Mouse (Mus musculus): ENCODE measurements around the gene Gucy1b1. TPM values are rescaled to one million over a fixed set of nuclear protein-coding genes. Genes with fewer than 3 reads are reported as not detected.

The Gucy1b1 gene
- total RNA-seq (2014; fragmentation: Nextera tagmentation) (not detected in 2 replicates), total RNA-seq (2017) (0.04 and 2.1 TPM in 2 replicates)

GRCm38 (mm10) chr3:82074201-82074851, at the start of gene Gucy1b1:
Gucy1b1 (minus strand) TSS chr3:82074689.
- ATAC-seq (replicated peaks; ENCODE audit: low FRiP score, low TSS enrichment, poor library complexity, severe bottlenecking): peak; percentile 87

- ATAC-seq (replicated peaks; ENCODE audit: low FRiP score, low TSS enrichment, poor library complexity, severe bottlenecking): no peak
Observed at GRCm38 (mm10) chr3:82118916-82119315, 44.4 kb upstream of the Gucy1b1 start.

- ATAC-seq (replicated peaks; ENCODE audit: low FRiP score, low TSS enrichment, poor library complexity, severe bottlenecking): no peak
Observed at GRCm38 (mm10) chr3:82112439-82112838, 38.0 kb upstream of the Gucy1b1 start.

- no peak for ATAC-seq (replicated peaks; ENCODE audit: low FRiP score, low TSS enrichment, poor library complexity, severe bottlenecking)
Observed at GRCm38 (mm10) chr3:82111986-82112385, 37.5 kb upstream of the Gucy1b1 start.

GRCm38 (mm10) chr3:82108951-82109350, 34.5 kb upstream of the Gucy1b1 start:
- ATAC-seq (replicated peaks; ENCODE audit: low FRiP score, low TSS enrichment, poor library complexity, severe bottlenecking): no peak

GRCm38 (mm10) chr3:82104229-82104628, 29.7 kb upstream of the Gucy1b1 start:
- ATAC-seq (replicated peaks; ENCODE audit: low FRiP score, low TSS enrichment, poor library complexity, severe bottlenecking): no peak

- no peak for ATAC-seq (replicated peaks; ENCODE audit: low FRiP score, low TSS enrichment, poor library complexity, severe bottlenecking)
Observed at GRCm38 (mm10) chr3:82099127-82099526, 24.6 kb upstream of the Gucy1b1 start.

GRCm38 (mm10) chr3:82096801-82097200, 22.3 kb upstream of the Gucy1b1 start:
- no peak for ATAC-seq (replicated peaks; ENCODE audit: low FRiP score, low TSS enrichment, poor library complexity, severe bottlenecking)

GRCm38 (mm10) chr3:82073741-82074181, 728 bp downstream of the Gucy1b1 start:
- no peak for ATAC-seq (replicated peaks; ENCODE audit: low FRiP score, low TSS enrichment, poor library complexity, severe bottlenecking)

GRCm38 (mm10) chr3:82067830-82068229, 6.7 kb downstream of the Gucy1b1 start:
- no peak for ATAC-seq (replicated peaks; ENCODE audit: low FRiP score, low TSS enrichment, poor library complexity, severe bottlenecking)

- ATAC-seq (replicated peaks; ENCODE audit: low FRiP score, low TSS enrichment, poor library complexity, severe bottlenecking): peak; percentile 80
Observed at GRCm38 (mm10) chr3:82061402-82062180, 12.9 kb downstream of the Gucy1b1 start.

- no peak for ATAC-seq (replicated peaks; ENCODE audit: low FRiP score, low TSS enrichment, poor library complexity, severe bottlenecking)
Observed at GRCm38 (mm10) chr3:82057201-82057600, 17.3 kb downstream of the Gucy1b1 start.

GRCm38 (mm10) chr3:82054283-82054974, 20.1 kb downstream of the Gucy1b1 start:
- ATAC-seq (replicated peaks; ENCODE audit: low FRiP score, low TSS enrichment, poor library complexity, severe bottlenecking): no peak

GRCm38 (mm10) chr3:82052029-82052428, 22.5 kb downstream of the Gucy1b1 start:
- no peak for ATAC-seq (replicated peaks; ENCODE audit: low FRiP score, low TSS enrichment, poor library complexity, severe bottlenecking)

- ATAC-seq (replicated peaks; ENCODE audit: low FRiP score, low TSS enrichment, poor library complexity, severe bottlenecking): no peak
Observed at GRCm38 (mm10) chr3:82051468-82051867, 23.0 kb downstream of the Gucy1b1 start.

GRCm38 (mm10) chr3:82048681-82049080, 25.8 kb downstream of the Gucy1b1 start:
- ATAC-seq (replicated peaks; ENCODE audit: low FRiP score, low TSS enrichment, poor library complexity, severe bottlenecking): no peak

GRCm38 (mm10) chr3:82048078-82048477, 26.4 kb downstream of the Gucy1b1 start:
- no peak for ATAC-seq (replicated peaks; ENCODE audit: low FRiP score, low TSS enrichment, poor library complexity, severe bottlenecking)

- peak; percentile 63; the same call in 1 of the 2 replicates for ATAC-seq (replicated peaks; ENCODE audit: low FRiP score, low TSS enrichment, poor library complexity, severe bottlenecking)
Observed at GRCm38 (mm10) chr3:82047100-82047753, 27.3 kb downstream of the Gucy1b1 start.

- ATAC-seq (replicated peaks; ENCODE audit: low FRiP score, low TSS enrichment, poor library complexity, severe bottlenecking): no peak
Observed at GRCm38 (mm10) chr3:82046087-82046486, 28.4 kb downstream of the Gucy1b1 start.

- ATAC-seq (replicated peaks; ENCODE audit: low FRiP score, low TSS enrichment, poor library complexity, severe bottlenecking): no peak
Observed at GRCm38 (mm10) chr3:82044902-82045301, 29.6 kb downstream of the Gucy1b1 start.
